Mouse (Mus musculus): ENCODE data around the gene Arhgdia. TPM values are rescaled to one million over a fixed set of nuclear protein-coding genes. Genes with fewer than 3 reads are reported as not detected.

Gene Arhgdia
- total RNA-seq, 1 experiment from 2014 or later: 163 TPM

DNA sequence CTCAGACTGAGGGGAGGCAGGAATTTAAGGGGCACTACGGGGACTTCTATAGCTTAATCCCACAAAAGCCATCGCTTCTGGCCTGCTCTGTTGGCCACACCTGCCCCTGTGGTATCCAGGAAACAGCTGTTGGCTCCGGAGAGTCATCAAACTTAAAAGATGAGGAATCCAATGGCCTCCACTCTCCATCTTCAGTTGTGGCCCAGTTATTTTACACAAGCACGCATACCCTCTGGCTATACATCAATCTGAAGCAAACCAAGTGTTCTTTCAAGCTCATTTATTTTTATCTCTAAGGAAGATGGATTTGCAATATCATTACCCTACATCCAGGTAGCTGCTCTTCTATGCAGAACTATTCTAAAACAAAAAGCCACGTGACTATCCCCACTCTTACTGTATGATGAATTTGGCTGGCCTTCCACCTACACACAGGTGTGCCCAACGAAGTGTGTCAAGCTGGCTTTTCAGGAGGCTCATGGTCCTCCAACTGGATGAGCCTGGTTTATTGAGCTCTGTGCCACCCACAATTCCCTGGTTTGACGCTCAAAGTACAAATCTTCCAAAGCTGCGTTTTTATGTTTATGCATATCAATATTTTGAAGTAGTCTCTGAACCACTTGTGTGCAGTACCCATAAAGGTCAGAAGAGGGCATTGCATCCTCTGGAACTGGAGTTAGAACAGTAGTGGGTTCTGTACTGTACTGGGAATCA, 1.0 kb upstream of the Arhgdia start:
- 0 out of 2 replicates have a peak, but pooled peaks have one; percentile 6 for ATAC-seq (replicated peaks; ENCODE audit: insufficient number of reproducible peaks, low FRiP score, low TSS enrichment, poor library complexity, severe bottlenecking)

DNA sequence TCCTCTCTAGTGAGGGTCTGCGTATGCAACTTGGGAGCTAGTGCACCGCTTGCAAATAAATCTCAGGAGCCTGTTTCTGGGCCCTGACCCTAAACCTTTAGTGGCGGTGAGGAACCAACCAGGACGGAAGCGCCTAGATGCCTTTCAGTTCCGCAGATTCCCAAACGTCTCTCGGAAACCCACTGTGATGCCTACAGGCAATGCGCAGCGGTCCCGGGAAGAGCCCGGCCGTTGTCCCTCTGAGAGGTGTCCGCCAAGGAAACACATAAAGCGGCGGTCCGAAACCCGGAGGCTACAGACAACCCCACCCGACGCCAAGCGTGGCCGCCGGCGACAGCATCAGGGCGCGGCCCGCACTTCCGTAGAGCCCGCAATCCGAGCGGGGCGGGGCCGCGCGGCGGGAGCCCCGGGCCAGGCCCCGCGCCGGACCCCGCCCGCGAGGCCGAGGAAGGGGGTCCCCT, 523 bp downstream of the Arhgdia start:
- no peak for ATAC-seq (replicated peaks; ENCODE audit: insufficient number of reproducible peaks, low FRiP score, low TSS enrichment, poor library complexity, severe bottlenecking)

- ATAC-seq (replicated peaks; ENCODE audit: insufficient number of reproducible peaks, low FRiP score, low TSS enrichment, poor library complexity, severe bottlenecking): no peak
Measured at GRCm38 (mm10) chr11:120580190-120580589, 1.2 kb downstream of the Arhgdia start.

DNA sequence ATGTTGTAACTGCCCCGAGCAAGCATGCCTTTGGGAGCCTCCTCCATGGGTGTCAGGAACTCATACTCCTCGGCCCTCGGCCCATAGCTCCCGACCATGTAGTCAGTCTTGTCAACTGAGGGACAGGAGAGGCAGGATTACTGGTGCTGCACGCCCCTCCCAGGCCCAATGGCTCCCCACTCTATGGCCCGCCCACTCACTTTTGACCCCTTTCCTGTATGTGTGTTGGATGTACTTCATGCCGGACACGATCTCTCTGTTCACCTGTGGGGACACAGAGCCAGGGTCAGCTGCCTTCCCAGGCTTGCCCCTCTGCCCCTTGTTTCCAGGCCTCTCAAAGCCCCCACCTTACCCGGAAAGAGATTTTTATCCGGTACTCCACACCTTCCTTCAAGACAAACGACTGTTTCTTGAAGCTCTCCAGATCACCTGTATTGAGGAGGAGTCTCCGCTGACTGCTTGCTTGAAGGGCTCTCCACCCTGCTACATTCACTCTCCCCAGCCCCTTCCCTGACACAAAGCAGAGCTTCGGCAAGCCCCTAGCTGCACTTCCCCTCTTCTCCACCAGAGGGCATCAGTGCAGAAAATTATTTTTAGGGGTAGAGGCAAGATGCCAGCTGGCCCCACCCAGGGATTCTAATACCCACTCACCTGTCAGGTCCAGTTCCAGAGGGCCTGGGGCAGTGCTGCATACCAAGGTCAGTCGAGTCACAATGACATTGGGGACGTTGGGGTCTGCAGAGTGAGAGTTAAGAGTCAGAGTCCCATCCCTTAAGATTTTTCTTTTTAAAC, 1.9 kb downstream of the Arhgdia start:
- 0 out of 2 replicates have a peak, but pooled peaks have one; percentile 19 for ATAC-seq (replicated peaks; ENCODE audit: insufficient number of reproducible peaks, low FRiP score, low TSS enrichment, poor library complexity, severe bottlenecking)

- no peak for ATAC-seq (replicated peaks; ENCODE audit: insufficient number of reproducible peaks, low FRiP score, low TSS enrichment, poor library complexity, severe bottlenecking)
Measured at GRCm38 (mm10) chr11:120578694-120579243, 2.7 kb downstream of the Arhgdia start.

- ATAC-seq (replicated peaks; ENCODE audit: insufficient number of reproducible peaks, low FRiP score, low TSS enrichment, poor library complexity, severe bottlenecking): no peak
Measured at GRCm38 (mm10) chr11:120578024-120578693, 3.3 kb downstream of the Arhgdia start.

DNA sequence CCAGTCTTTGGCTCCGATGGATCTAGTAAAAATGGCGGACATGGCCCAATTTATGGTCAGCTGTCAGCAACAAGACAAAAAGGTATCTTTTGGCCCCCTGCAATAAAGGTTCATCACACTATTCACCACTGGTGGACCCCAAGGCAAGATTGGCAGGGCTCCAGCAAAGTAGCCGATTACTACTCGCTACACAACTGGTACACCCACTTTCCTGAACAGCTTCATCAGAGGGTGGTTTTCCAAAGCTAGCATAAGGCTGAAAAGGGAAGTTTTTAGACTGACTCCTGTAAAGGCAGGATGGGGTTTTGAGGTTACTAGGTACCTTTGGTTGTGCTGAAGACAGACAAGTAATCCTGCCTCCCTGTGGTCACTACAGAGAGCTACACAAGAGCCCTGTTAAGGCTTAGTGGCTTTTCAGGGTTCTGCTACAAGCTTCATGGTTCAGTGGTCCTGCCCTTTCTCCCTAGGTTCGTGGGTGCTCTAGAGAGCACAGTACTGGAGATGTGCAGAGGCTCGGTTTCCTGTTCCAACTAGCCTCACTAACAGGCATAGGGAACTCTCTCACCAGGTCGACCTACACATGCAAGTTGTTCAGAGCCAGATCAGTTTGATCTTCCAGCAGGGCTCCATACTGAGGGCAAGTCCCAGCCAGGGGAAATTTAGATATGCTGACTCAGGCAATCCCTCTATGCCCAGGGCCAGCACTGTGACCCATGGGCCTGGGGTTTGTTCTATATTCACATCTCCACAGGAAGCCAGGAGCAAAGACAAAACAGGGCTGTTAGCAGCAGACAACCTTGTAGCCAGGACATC, 4.0 kb downstream of the Arhgdia start:
- no peak for ATAC-seq (replicated peaks; ENCODE audit: insufficient number of reproducible peaks, low FRiP score, low TSS enrichment, poor library complexity, severe bottlenecking)

DNA sequence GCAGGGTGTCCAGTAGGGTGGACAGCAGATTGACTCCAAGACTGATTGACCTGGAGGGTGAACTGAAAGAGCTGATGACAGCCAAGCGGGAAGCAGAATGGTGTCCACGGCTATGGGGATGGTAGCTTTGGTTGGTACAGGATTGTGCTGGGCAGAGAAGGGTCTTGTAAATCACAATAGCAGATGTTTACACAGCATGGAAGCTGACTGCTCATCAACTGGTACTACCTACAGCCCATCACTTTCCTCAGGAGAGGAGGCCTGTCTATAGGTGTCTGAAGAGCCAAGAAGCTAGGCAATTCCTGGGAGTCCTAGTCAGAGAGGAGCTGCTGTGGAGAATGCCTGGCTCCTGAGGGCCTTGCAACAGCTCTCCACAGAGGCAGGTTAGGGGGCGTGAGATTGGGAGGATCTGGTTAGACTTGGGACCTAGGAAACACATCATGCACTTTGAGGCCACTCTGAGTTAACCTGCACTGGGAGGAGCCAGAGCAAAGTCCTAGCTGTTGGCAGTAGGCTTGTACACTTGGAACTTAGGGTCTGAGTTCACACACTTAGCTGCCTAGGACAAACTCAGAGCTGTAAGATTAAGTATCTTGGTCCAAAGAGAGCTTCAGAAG, 5.0 kb downstream of the Arhgdia start:
- no peak for ATAC-seq (replicated peaks; ENCODE audit: insufficient number of reproducible peaks, low FRiP score, low TSS enrichment, poor library complexity, severe bottlenecking)

GRCm38 (mm10) chr11:120575940-120576339, 5.5 kb downstream of the Arhgdia start:
- no peak for ATAC-seq (replicated peaks; ENCODE audit: insufficient number of reproducible peaks, low FRiP score, low TSS enrichment, poor library complexity, severe bottlenecking)

GRCm38 (mm10) chr11:120575046-120575445, 6.4 kb downstream of the Arhgdia start:
- no peak for ATAC-seq (replicated peaks; ENCODE audit: insufficient number of reproducible peaks, low FRiP score, low TSS enrichment, poor library complexity, severe bottlenecking)

- ATAC-seq (replicated peaks; ENCODE audit: insufficient number of reproducible peaks, low FRiP score, low TSS enrichment, poor library complexity, severe bottlenecking): no peak
Measured at GRCm38 (mm10) chr11:120574278-120574600, 7.2 kb downstream of the Arhgdia start.

- no peak; the same call in 1 of the 2 replicates for ATAC-seq (replicated peaks; ENCODE audit: insufficient number of reproducible peaks, low FRiP score, low TSS enrichment, poor library complexity, severe bottlenecking)
Measured at GRCm38 (mm10) chr11:120573585-120574277, 7.7 kb downstream of the Arhgdia start.

GRCm38 (mm10) chr11:120572752-120573584, 8.5 kb downstream of the Arhgdia start, which contains the start of gene P4hb:
Gene P4hb (minus strand): TSS chr11:120573253.
- peak; percentile 80 for ATAC-seq (replicated peaks; ENCODE audit: insufficient number of reproducible peaks, low FRiP score, low TSS enrichment, poor library complexity, severe bottlenecking)

DNA sequence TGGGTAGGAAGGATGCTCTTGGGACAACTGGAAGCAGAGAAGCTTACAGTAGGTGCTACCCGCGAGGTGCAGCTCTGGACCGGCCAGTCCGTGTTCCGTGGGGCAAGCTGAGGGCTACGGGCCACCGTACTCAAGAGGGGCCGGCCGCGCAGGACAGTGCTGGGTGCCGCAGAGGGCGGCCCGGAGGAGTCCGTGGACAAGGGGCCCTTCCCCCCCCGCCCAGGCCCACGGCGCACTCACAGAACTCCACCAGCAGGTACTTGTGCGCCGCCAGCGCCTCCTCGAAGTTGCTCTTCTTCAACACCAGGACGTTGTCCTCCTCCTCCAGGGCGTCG, 9.0 kb downstream of the Arhgdia start:
- ATAC-seq (replicated peaks; ENCODE audit: insufficient number of reproducible peaks, low FRiP score, low TSS enrichment, poor library complexity, severe bottlenecking): no peak

- ATAC-seq (replicated peaks; ENCODE audit: insufficient number of reproducible peaks, low FRiP score, low TSS enrichment, poor library complexity, severe bottlenecking): no peak
Measured at GRCm38 (mm10) chr11:120571754-120572416, 9.5 kb downstream of the Arhgdia start.

DNA sequence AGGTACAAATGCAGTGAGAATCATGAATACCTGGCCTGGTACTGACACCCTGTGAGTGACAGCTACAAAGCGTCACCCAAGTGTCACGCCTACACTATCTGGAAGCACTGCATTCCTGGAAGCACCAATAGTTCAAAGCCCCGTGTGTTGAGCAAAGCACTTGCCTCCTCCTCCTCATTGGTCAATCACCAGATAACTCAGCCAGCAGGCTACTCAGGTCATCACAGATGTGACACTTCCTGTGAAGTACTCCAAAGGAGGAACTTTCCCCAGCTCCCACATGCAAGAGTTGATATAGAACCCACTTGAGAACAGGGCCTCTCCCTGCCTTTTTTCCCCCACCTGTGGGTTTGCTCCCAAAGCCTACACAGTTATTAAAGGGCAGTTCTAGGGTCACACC, 10.3 kb downstream of the Arhgdia start:
- no peak for ATAC-seq (replicated peaks; ENCODE audit: insufficient number of reproducible peaks, low FRiP score, low TSS enrichment, poor library complexity, severe bottlenecking)
